Mouse (Mus musculus) liver, adult 2 months (tissue): ENCODE measurements around the gene Apoa1.

Experiments
- CTCF ChIP-seq: fragments of 200-500 bp; IDR thresholded peaks from 2 replicates; pipeline ENCODE4 v1.5.1; 2011; ENCODE audit warnings: low read depth, low read length, control low read depth
- POLR2A ChIP-seq: fragments of 200-500 bp; IDR thresholded peaks from 2 replicates; pipeline ENCODE4 v1.6.1; 2011; ENCODE audit warnings: low read length, control low read depth; ENCODE audit not compliant: insufficient read depth; ENCODE audit errors: extremely low read depth

DNA sequence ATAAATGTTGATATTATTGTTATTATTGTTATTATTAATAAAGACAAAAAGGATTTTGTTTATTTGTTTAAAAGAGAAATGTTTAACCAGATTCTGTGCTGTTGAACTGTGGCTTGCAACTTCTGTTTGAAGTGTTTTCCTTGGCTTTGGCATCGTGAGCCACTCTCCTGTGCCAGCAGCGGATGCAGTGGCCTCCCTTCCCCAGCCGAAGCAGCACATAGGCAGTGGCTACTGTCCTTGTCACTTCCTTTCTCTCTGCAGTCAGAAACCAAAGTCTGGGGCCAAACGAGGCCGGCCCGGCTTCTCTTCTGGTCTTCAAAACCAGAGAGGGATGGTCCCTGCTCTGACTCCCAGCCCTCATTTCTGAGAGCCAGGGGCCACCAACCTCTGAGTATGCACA is 5.3 kb upstream of the Apoa1 start:
- TF ChIP-seq CTCF (no peak), POLR2A (no peak)
